Mouse (Mus musculus): ENCODE measurements at regions not wholly inside any gene's neighbourhood (a gene's known extent, or its start where the extent isn't known, plus 50 kb on each side); places are given as distances from the start of the nearest gene placed in this dataset.

DNA sequence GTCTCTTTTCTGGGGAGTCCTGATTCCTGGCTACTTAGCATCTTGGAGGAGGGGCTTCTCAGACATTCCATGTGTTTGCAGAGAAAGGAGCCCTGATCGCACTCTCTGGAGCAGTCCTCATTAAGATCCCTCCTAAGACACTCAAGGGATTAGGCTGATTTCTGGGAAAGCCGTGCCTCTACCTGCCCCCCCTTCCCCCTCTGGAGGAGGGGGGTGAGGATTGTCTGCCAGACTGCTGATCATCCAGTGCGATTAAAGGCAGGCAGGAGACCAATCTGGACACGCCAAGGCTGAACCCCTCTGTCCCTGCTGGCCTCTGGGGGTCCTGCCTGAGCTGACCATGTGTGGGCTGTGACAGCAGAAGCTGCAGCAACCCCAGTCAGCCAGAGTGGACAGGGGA, 65.4 kb downstream of the Vegfa start:
- no peak for DNase-seq (ENCODE audit: low spot score)

GRCm38 (mm10) chr17:45964031-45964430, 68.1 kb downstream of the Vegfa start:
- no peak for DNase-seq (ENCODE audit: low spot score)

DNA sequence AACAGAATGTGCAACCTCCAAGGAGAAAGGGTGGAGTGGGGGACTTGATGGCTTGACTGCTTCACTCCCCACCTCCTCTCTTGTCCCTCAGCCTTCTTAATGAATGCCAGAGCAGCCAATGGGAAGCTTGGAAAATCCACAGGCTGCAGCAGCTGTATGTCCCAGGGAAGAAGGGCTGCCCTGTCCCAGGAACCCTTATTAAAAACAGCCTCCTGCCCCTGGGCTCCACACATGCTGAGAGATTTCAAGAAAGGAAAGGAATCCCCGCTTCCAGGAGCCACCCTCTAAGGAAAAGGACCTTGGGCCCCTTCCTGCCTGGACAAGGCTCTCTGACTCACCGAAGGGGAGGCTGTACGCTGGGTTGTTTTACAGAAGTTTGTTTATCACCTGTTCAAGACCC, 68.8 kb downstream of the Vegfa start:
- DNase-seq (ENCODE audit: low spot score), result no peak

- DNase-seq (ENCODE audit: low spot score), result no peak
Observed at GRCm38 (mm10) chr17:45961626-45962319, 70.4 kb downstream of the Vegfa start.

- peak; percentile 42 for DNase-seq (ENCODE audit: low spot score)
Observed at GRCm38 (mm10) chr17:45958094-45958881, 73.9 kb downstream of the Vegfa start.

DNA sequence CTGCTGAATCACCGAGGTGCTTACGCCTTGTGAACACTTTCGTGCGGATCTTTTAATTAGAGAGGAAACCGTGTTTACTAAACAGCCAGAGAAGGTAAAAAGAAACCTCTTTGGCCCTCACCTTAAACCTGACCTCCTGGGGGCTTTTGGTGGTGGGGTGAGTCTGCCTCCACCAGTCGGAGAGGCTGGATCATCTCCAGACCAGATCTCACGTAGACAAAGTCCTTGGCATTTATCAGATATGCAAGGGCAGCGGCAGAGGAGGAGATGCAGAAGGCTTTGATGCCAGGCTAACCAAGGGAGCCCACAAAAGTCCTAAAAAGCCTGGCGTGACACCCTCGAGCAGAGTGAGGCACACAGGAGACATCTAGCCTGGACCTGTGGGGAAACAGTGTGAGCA, 76.7 kb downstream of the Vegfa start:
- DNase-seq (ENCODE audit: low spot score), result no peak

DNA sequence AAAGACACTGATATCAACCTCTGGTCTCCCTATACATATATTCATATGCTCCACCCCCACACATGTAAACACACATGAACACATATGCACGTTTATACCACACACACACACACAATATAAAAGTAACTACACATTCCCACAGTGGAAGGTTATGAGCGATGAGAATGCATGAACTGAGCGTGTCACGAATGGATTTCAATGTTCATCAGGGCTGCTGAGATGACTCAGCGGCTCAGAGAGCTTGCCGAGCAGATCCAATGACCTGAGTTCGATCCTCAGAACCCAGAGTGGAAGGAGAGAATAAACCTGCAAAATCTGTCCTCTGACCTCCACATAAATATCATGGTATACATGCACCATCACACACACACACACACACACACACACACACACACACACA, 77.3 kb downstream of the Vegfa start:
- no peak for DNase-seq (ENCODE audit: low spot score)

GRCm38 (mm10) chr17:45953523-45953922, 78.6 kb downstream of the Vegfa start:
- DNase-seq (ENCODE audit: low spot score), result no peak

DNA sequence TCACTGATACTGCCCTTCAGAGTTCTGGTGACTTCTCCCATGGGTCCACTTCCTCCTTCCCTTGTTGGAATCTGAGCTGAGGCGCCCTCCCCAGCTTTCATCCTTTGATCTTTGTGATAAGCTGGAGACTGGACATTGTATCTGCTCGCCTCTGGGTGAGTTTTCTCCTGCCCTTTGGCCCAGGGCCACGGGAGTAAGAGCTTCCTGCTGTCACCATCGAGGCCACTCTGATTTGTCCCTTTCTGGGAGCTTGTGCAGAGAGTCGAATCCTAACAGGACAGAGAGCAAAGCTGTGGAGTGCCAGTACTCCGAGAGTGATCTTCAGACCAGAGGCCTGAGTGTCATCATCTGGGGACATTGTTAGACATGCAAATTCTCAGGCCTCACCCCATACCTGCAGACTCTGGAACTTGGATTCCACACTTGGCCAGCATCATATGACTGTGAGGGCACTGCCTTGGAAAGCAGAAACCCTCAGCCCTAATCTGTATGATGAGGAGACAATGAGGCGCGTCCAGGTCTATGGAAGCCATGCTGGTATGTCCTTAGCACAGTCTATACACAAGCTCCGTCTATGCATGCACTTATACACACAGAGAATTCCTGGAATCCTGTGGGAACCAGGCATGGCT, 81.5 kb downstream of the Vegfa start:
- no peak for DNase-seq (ENCODE audit: low spot score)

GRCm38 (mm10) chr17:45949141-45949540, 83.0 kb downstream of the Vegfa start:
- no peak for DNase-seq (ENCODE audit: low spot score)

DNA sequence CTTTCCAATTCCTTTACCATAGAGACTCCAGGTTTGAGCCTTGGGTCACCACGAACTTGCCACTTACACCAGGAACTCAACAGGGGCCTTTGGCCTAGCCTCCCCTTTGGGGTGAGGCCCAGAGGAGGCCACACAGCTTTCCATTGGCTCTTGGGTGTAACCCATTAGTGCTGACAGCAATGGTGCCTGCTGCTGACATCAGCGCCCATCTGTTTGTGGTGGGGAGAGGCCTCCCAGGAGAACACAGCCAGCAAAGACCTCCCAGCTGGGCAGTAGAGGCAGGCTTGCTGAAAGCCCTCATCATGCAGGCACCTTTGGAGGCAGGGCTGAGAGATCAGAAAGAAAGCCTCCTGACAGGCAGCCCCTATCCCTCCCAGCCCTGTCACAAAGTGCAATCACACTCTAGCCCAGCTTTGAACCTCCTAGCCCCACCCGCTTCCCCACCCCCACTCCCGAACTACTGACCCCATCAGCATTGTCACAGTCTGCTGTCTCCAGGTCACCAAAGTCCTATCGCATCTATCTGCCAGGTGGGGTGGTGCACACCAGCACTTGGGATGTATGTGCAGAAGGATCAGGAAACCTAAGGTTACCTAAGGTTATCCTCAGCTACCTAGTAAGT, 83.7 kb downstream of the Vegfa start:
- DNase-seq (ENCODE audit: low spot score), result no peak

GRCm38 (mm10) chr17:45945005-45945404, 87.2 kb downstream of the Vegfa start:
- DNase-seq (ENCODE audit: low spot score), result no peak

- DNase-seq (ENCODE audit: low spot score), result no peak
Observed at GRCm38 (mm10) chr17:45943244-45943643, 88.9 kb downstream of the Vegfa start.

DNA sequence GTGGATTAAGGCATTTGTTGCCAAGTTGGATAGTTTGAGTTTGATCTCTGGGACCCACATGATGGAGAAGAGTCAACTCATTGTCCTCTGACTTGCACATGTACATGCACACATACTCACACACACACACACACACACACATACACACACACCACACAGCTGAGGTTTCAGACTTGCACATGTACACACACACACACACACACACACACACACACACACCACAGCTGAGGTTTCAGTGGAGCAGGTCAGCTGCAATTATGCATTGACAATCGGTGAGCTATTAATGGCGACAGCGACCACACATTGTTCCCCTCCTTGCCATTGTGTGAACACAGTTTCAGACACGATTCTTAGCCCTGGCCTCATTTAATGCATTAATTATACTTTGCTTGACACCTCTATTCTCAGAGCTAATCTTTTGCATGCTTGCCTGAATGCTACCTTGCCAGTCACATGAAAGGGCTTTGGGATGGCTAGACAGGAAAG, 90.2 kb downstream of the Vegfa start:
- no peak for DNase-seq (ENCODE audit: low spot score)

GRCm38 (mm10) chr17:45940121-45940813, 91.9 kb downstream of the Vegfa start:
- DNase-seq (ENCODE audit: low spot score), result no peak

GRCm38 (mm10) chr17:45938284-45938683, 93.9 kb downstream of the Vegfa start:
- no peak for DNase-seq (ENCODE audit: low spot score)

DNA sequence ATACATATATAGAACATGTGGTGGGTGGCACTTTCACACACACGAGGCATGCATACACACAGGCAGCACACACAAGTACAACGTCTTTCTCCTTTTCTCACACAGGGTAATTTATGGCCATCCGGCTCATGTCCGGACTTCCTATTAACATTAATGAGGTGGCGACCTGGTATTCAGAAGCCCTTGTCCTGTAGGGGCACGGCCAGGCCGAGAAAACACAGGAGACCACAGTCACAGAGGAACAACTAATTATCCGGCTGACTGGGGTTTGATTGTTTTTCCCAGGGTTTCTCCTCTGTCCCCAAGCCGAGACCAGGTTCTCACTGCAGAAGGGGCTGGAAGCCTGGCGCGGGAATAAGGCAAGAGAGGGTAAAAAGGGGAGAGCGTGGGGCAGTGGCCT, 95.6 kb downstream of the Vegfa start:
- peak; percentile 27 for DNase-seq (ENCODE audit: low spot score)

DNA sequence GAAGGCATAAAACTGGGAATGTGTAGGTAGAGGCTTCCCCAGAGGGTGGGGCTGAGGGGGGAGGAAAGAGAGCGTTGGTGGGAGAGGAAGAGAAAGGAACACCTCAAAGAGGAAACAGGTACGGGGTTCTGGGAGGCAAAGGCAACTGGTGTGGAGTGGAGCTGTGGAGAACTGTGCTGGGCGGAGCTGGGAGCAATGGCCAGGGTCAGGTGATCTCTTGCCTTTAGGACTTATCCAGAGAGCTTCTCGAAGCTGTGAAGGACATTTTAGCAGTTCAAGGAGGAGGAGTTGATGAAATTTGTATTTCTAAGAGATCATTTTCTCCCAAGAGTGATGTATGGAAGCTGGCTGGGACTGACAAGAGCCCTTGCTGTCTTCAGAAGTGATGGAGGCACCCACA, 96.9 kb downstream of the Vegfa start:
- no peak for DNase-seq (ENCODE audit: low spot score)

GRCm38 (mm10) chr17:45934002-45934401, 98.2 kb downstream of the Vegfa start:
- peak; percentile 27 for DNase-seq (ENCODE audit: low spot score)

DNA sequence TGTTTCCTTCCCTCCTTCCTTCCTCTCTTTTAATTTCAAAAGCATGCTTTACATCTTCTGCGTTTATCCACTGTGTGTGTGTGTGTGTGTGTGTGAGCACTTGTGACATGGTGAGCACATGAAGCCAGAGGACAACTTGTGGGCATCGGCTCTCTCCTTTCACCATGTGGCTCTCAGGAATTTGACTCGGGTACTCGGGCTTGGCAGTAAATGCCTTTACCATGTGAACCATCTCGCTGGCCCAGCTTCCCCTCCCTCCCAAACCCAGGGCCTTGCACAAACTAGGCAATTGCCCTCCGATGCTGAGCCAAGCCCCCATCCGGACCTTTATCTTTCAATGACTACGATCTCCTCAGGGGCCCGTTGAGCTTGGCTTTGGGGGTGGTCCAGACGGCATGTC, 99.1 kb downstream of the Vegfa start:
- no peak for DNase-seq (ENCODE audit: low spot score)

- no peak for DNase-seq (ENCODE audit: low spot score)
Observed at GRCm38 (mm10) chr17:45932611-45933010, 99.6 kb downstream of the Vegfa start.

- DNase-seq (ENCODE audit: low spot score), result no peak
Observed at GRCm38 (mm10) chr17:45929591-45929990, 102.6 kb downstream of the Vegfa start.

Measured in embryo, embryonic 10 days (tissue).